Mouse (Mus musculus) olfactory bulb, adult 2 months (tissue): ENCODE data around the gene Sema5a. TPM values are rescaled to one million over a fixed set of nuclear protein-coding genes. Genes with fewer than 3 reads are reported as not detected.
"Not testable (repeated sequence)": the region's sequence is repeated elsewhere in the genome, so short reads cannot be mapped to it uniquely, and the experiment has no call there.

Experiments
- H3K27ac ChIP-seq: fragments of 200-500 bp; 2 replicates; pipeline ENCODE4 v1.5.1; 2012; ENCODE audit warnings: low read depth, low read length; ENCODE audit not compliant: insufficient read depth
- H3K4me1 ChIP-seq: fragments of 200-500 bp; 2 replicates; pipeline ENCODE4 v1.6.1; 2012; ENCODE audit warnings: low read length; ENCODE audit not compliant: control insufficient read depth, insufficient read depth
- H3K4me3 ChIP-seq: fragments of 200-500 bp; 2 replicates; pipeline ENCODE4 v1.5.1; 2012; ENCODE audit warnings: mild to moderate bottlenecking, low read depth, low read length, moderate library complexity; ENCODE audit not compliant: insufficient read depth
- CTCF ChIP-seq: fragments of 200-500 bp; IDR thresholded peaks from 2 replicates; pipeline ENCODE4 v1.5.1; 2012; ENCODE audit warnings: low read depth, mild to moderate bottlenecking, low read length, moderate library complexity; ENCODE audit not compliant: insufficient read depth
- POLR2A ChIP-seq: fragments of 200-500 bp; IDR thresholded peaks from 2 replicates; pipeline ENCODE4 v1.6.1; 2012; ENCODE audit warnings: mild to moderate bottlenecking, low read depth, low read length, moderate library complexity; ENCODE audit not compliant: insufficient read depth
- WGBS: fragments of 180-500 bp; shearing (Covaris S2); methylation state at CpG from one replicate; pipeline ENCODE4 v1.1.7; 2018; 5-methylcytosine and 5-hydroxymethylcytosine counted together
- polyA plus RNA-seq: library from polyadenylated mRNA; stranded (reverse); fragments of >200 nt; gene quantifications from 2 replicates; pipeline ENCODE4 v1.2.4, GENCODE M21; 2012; ENCODE audit warnings: low replicate concordance; ENCODE audit not compliant: missing spikeins, insufficient read depth, insufficient read length

Sema5a gene
- polyA plus RNA-seq, result not detected in 2 replicates

DNA sequence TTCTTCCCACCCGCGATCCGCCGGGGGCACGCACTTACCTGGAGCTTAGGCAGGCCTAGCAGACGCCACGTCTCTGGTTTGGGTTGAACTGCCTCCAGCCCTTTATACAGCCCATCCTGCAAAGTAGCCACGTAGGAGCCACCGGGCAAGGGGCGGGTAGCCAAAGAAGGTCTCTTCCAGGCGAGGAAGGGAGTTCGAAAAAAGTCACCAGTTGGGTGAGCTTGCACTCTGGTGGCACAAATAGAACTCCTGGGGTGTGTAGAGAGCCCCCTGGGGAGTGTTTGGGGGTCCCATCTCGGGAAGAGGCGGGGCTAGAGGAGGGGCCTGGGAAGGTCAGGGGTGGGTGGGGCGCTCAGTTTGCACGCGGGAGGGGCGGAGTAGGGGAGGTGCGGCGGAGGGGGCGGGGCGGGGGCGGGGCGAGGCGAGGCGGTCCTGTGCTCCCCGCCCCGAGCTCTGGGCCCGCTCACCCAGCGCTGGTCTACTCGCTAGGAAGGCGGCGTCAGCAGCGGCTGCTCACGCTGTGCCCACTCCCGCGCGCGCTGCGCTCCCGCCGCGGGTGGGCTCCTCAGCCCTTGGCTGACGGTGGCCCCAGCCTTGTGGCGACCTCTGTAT, at the start of gene Sema5a:
Gene Sema5a, plus strand, starts transcription at position 467 of the 612 bp plus-strand sequence.
- WGBS, result 5% methylated on average over 36 of the region's 45 CpGs
- TF ChIP-seq POLR2A (0 out of 2 replicates have a peak, but pooled peaks have one; percentile 27), CTCF (no peak)
- Histone ChIP-seq H3K27ac (no peak within 1 kb of the TSS), H3K4me3 (peak within 1 kb of the TSS; percentile 52), H3K4me1 (peaks cover 8% of the 10 kb centered on the region)

DNA sequence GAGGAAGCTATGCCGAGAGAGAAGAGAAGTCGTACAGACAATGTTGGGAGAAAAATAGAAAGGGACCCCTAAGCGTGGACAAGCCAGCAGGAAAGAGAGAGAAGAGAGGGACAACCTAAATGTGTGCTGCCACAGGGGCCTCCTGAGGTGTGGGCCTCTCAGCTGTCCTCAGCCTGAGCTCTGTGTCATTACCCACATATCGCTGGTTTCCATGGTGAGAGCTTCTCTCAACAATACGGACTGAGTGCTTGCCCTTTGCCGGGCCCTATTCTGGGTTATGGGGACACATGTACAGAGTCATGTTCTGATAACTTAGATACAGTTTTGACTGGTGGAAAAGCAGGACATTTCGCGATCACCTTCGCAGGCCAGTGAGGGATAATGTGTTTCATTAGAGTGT, 46.5 kb upstream of the Sema5a start:
- Histone ChIP-seq H3K27ac (no peak overlapping the region), H3K4me1 (no peaks in the 10 kb centered on the region), H3K4me3 (no peak overlapping the region)
- TF ChIP-seq POLR2A (no peak), CTCF (no peak)
- WGBS, result 95% methylated on average over 9 of the region's 9 CpGs

GRCm38 (mm10) chr15:32198561-32198960, 46.0 kb upstream of the Sema5a start:
- no peaks in the 10 kb centered on the region for H3K4me1 ChIP-seq
- 79% methylated on average over 5 of the region's 5 CpGs for WGBS
- no peak overlapping the region for H3K27ac ChIP-seq
- H3K4me3 ChIP-seq, result no peak overlapping the region
- TF ChIP-seq CTCF (no peak), POLR2A (no peak)

DNA sequence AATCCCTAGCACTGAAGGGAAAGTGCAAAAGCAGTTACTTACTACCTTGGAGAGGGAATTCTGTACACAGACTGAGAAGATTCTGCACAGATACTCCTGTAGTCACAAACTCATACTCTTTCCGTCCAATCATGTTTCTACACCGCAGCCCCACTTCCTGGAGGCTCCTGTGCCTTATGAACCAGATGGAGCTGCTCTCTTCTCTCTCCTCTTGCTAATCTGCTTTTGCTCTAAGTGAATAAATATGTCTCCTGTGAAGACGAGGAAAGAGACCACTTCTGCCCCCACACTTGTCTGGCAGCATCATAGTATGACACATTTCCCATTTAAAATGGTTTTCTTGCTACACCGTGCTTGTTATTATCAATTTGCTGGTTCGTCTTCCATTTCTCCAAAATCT, 41.4 kb upstream of the Sema5a start:
- TF ChIP-seq CTCF (no peak), POLR2A (no peak)
- no peak overlapping the region for H3K4me3 ChIP-seq
- 90% methylated on average over 5 of the region's 5 CpGs for WGBS
- no peak overlapping the region for H3K27ac ChIP-seq
- no peaks in the 10 kb centered on the region for H3K4me1 ChIP-seq

- 92% methylated on average over 10 of the region's 10 CpGs for WGBS
- Histone ChIP-seq H3K4me1 (no peaks in the 10 kb centered on the region), H3K27ac (no peak overlapping the region), H3K4me3 (no peak overlapping the region)
- TF ChIP-seq CTCF, result no peak
- TF ChIP-seq POLR2A, result no peak
Measured at GRCm38 (mm10) chr15:32204908-32205307, 39.7 kb upstream of the Sema5a start.

DNA sequence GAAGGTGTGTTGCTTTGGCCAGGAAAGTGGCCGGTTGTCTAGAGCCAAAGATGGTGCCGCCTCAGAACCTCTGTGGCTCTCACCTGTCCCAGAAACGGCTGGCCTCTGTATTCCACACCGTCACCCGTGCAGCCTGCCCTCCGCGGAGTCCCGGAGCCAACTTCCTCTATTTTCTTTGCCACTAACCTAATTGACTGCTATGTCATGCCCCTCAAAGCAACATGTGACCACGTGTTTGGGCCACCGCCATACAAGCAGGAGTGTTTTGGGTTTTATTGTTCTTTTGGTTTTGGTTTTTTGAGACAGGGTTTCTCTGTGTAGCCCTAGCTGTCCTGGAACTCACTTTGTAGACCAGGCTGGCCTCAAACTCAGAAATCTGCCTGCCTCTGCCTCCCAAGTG, 29.9 kb upstream of the Sema5a start:
- WGBS, result 90% methylated on average over 10 of the region's 10 CpGs
- not testable (repeated sequence) for H3K4me3 ChIP-seq, H3K4me1 ChIP-seq, H3K27ac ChIP-seq

GRCm38 (mm10) chr15:32223028-32223427, 21.6 kb upstream of the Sema5a start:
- TF ChIP-seq POLR2A, result no peak
- no peak for TF ChIP-seq CTCF
- Histone ChIP-seq H3K4me1 (no peaks in the 10 kb centered on the region), H3K4me3 (no peak overlapping the region), H3K27ac (no peak overlapping the region)
- WGBS, result 94% methylated on average over 7 of the region's 7 CpGs

GRCm38 (mm10) chr15:32225394-32225793, 19.2 kb upstream of the Sema5a start:
- Histone ChIP-seq H3K4me1 (no peaks in the 10 kb centered on the region), H3K27ac (no peak overlapping the region), H3K4me3 (no peak overlapping the region)
- WGBS, result 93% methylated on average over 3 of the region's 3 CpGs
- no peak for TF ChIP-seq POLR2A
- TF ChIP-seq CTCF, result no peak

GRCm38 (mm10) chr15:32226381-32226780, 18.2 kb upstream of the Sema5a start:
- WGBS, result 81% methylated on average over 6 of the region's 6 CpGs
- Histone ChIP-seq H3K4me3 (no peak overlapping the region), H3K4me1 (no peaks in the 10 kb centered on the region), H3K27ac (no peak overlapping the region)
- TF ChIP-seq POLR2A (no peak), CTCF (no peak)
